In the genomic region with DNA sequence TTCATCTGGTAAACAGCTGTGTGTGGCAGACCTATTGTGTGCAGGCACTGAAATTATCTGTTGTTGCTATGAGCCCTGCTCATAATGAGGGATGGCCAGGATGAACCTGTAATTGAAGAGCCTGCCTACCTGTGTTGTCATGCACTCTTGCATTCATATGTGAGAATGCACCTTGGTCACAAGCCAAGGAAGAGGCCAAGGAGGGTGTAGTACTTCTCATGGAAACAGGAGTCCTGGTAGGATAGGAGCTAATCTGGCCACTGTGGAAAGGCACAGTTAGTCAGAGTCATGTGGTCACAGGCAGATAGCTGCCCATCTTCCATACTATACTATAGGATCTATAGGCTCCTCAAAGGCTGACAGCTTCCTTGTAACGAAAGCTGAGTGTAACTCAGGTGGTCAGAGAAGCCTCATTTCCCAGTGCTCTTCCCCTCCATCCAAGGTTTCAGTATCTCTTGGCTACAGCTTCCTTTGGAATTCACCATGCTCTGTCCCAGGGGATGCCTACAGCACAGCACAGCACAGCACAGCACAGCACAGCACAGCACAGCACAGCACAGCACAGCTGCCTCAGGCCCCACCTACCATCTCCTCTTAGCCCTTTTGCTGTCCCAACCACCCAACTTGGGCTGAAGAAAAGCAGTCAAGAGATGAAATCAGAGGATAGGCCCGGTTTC, we compare ENCODE assay signal across 16 mouse cellular contexts.
"Had no signal": no experiment of that assay in that cellular context is flagged by ENCODE, and none has a peak within 500 bp of the region (broad histone marks: within the 10 kb centered on the region; RNA-seq: fewer than 3 reads in every experiment).

No protein-coding gene starts in this region.

- DNase-seq: kidney, adult 8-10 months; kidney, postnatal 36 days; layer of hippocampus, adult 9-11 months; layer of hippocampus, postnatal 36 days; lung, embryonic 14.5 days; lung, postnatal 14 days; right cerebral cortex, adult 18-20 months; right cerebral cortex, postnatal 25 days; thymus, postnatal 36 days had no signal

- H3K4me3 ChIP-seq: limb, embryonic 13.5 days; liver, embryonic 15.5 days; midbrain, embryonic 12.5 days; myocyte; neural tube, embryonic 15.5 days had no signal

- H3K9me3 ChIP-seq: limb, embryonic 13.5 days; liver, embryonic 15.5 days; midbrain, embryonic 12.5 days; neural tube, embryonic 15.5 days had no signal

- H3K36me3 ChIP-seq: liver, embryonic 15.5 days; midbrain, embryonic 12.5 days; neural tube, embryonic 15.5 days had no signal

- H3K9ac ChIP-seq: limb, embryonic 13.5 days; liver, embryonic 15.5 days; lung, embryonic 14.5 days; midbrain, embryonic 12.5 days; neural tube, embryonic 15.5 days had no signal

- H3K4me2 ChIP-seq: limb, embryonic 13.5 days; liver, embryonic 11.5 days; liver, embryonic 15.5 days; lung, embryonic 14.5 days; midbrain, embryonic 12.5 days; neural tube, embryonic 15.5 days had no signal

- H3K27ac ChIP-seq: kidney, postnatal 0 days; limb, embryonic 13.5 days; liver, embryonic 15.5 days; midbrain, embryonic 12.5 days had no signal

- H3K27me3 ChIP-seq: limb, embryonic 13.5 days; liver, embryonic 15.5 days; midbrain, embryonic 12.5 days; neural tube, embryonic 15.5 days had no signal
